Mouse (Mus musculus) large intestine, adult 2 months (tissue): ENCODE measurements at regions not wholly inside any gene's neighbourhood (a gene's known extent, or its start where the extent isn't known, plus 50 kb on each side); places are given as distances from the start of the nearest gene placed in this dataset.

Experiments used
- DNase-seq: peaks from one replicate; pipeline ENCODE4 v3.0.0-alpha.2; 2012; ENCODE audit warnings: low read depth, low spot score
- WGBS: fragments of 180-500 bp; shearing (Covaris S2); methylation state at CpG from one replicate; pipeline ENCODE4 v1.1.7; 2018; 5-methylcytosine and 5-hydroxymethylcytosine counted together

DNA sequence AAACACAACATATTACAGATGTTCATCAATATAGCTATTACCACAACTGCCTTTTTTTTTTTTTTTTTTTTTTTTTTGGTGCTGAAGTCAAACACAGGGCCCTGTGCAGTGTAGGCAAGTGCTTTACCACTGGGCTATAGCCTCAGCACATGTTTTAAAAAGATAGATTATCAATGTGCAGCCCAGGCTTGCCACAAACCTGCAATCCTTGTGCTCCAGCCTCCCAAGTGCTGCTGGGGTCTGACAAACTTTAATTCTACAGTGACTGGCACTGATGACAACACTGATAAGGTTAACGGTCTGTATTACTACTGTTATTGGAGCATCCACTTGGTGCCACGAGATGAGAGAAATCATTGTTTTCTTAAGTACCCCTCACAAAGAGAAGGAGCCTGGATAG lies 95.3 kb upstream of the Got2 start:
- 48% methylated on average over 2 of the region's 2 CpGs for WGBS
- DNase-seq: no peak

DNA sequence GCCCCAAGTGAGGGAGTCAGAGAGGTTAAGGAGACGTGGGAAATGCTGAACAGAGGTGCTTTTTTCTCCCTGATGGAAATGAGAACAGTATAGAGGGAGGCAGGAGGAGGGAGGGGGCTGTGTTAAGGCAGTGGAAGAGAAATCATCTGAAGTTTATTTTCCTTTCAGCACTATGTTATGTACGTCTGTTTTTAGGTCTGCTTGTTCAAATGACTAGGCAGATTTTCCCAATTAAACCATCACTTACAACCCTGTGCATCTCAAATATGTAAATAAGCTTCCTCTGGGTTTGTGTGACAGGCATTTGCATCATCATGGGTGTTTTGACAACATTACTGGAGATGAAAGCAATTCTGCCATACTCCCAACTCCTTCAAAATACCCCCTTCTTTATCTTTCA lies 92.1 kb upstream of the Got2 start:
- WGBS: 32% methylated on average over 2 of the region's 2 CpGs
- DNase-seq: no peak

DNA sequence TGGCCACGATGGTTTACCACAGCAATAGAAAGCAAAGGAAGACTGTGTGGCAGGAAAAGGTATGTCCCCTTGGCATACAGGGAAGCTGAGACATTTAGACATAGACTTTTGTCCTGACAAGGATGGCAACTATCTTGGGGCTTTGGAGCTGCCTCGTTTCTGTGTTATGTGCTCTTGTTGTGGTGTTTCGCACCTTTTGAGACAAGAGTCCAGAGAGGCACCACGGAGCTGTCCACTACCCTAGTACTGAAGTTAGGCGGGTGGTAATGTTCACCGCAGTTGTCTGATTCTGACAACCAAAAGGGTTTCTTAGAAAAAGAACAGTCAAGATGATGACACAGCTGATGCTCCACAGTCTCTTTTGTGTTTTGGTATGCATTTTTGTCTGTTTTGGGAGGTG lies 90.9 kb upstream of the Got2 start:
- 49% methylated on average over 6 of the region's 6 CpGs for WGBS
- DNase-seq: no peak

DNA sequence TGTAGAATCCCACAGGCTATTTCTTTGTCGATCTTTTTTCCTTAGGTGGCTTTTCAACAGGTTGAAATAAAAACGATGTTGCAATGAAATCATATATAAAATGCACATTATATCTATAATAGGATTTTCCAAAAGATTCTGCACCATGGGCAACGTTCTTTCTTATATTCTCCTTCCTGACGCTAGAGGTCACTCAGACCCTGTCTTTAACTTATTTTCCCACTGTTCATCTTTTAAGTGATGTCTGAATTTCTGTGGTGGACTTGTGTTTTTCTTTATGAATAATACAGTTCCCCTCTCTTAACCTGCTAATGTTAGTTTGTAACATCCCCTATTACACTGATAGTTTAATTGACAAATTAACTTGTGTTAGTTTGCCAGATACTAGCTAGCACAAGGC lies 86.5 kb upstream of the Got2 start:
- WGBS: 16% methylated on average over 4 of the region's 4 CpGs
- no peak for DNase-seq

DNA sequence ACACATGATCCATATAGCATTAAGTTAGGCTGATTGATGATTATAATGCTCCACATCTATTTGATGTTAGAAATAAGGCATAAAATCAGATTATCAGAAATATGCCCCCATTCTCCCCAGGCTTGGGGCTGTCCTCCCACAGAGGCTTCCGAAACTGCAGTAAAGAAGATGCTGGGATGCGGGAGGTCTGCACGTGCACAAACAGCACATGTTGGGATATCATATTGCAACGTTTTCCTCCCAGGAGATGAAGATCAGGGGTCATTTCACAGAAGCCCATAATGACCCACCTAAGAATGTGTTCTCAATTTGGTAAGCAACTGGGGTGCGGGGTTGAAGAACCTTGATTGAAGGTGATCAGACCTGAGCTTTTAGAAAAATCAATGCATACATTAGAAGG lies 85.9 kb upstream of the Got2 start:
- WGBS: 64% methylated on average over 5 of the region's 5 CpGs

DNA sequence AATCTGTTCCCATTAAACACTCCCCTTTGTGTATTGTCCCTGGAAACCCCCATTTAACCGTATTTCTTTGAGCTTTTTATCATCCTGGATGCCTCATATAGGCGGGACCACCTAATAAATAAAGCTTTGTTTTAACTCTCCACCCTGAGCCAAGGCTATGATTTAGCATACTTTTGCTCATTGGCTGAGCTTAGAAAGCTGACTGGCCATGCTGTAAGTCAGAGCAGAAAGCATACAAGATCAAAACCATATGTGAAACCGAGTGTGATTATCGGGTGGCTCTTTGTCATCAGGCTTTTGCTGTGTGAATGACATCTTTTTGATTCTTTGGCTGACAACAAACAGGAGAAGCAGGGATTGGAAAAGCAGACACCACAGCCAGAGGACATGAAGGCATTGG lies 85.2 kb upstream of the Got2 start:
- DNase-seq: no peak
- 22% methylated on average over 4 of the region's 4 CpGs for WGBS

More for the DNA sequence above, 85.9 kb upstream of the Got2 start:
- DNase-seq: no peak

DNA sequence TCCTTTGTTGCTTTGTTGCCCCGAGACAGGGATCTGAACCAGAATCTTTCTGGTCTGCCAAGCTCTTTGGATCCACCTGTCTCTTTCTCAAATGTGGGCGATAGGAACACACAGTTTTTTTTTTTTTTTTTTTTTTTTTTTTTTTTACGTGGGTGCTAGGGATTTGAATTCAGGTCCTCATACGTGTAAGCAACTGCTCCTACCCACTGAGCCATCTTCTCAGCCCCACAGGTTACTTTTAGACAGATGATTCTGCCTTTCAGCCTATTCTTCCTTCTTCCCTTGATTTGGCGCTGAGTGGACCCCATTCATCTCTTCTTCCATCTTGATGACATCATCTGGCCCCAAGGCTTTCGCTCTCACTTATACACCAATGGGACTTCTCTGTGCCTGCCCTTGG lies 80.5 kb upstream of the Got2 start:
- 85% methylated on average over 6 of the region's 6 CpGs for WGBS
- DNase-seq: no peak

DNA sequence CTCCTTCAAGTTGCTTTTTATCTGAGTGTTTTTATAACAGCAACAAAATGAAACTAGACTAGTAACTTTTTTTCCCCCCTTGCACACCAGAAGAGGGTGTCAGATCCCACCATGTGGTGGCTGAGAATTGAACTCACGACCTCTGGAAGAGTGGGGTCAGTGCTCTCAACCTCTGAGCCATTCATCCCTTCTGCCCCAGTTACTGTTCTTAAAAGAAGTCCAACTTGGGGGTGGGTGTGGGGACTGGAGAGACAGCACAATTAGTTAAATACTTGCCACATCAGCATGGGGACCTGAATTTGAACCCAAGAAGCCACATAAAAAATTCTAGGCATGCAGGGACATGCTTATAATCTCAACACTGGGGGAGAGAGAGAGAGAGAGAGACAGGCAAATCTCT lies 78.1 kb upstream of the Got2 start:
- DNase-seq: no peak
- WGBS: 50% methylated on average over 1 of the region's 1 CpGs

DNA sequence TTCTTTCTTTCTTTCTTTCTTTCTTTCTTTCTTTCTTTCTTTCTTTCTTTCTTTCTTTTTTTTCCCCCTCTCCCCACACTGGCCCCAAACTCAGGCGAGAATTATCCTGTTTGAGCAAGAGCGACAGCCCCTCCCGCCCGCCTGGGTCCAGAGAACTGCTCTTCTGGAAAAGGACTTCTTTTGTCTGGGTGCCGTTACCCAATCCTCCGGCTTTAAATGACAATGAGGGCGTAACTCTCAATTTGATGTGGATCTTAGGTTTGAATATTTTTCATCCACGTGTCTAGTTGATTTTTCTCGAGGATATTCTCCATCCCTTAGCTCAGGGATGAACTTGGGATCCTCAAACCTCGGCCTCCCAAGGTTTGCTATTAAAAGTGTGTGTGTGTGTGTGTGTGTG lies 63.9 kb upstream of the Got2 start:
- no peak for DNase-seq
- 26% methylated on average over 10 of the region's 10 CpGs for WGBS

DNA sequence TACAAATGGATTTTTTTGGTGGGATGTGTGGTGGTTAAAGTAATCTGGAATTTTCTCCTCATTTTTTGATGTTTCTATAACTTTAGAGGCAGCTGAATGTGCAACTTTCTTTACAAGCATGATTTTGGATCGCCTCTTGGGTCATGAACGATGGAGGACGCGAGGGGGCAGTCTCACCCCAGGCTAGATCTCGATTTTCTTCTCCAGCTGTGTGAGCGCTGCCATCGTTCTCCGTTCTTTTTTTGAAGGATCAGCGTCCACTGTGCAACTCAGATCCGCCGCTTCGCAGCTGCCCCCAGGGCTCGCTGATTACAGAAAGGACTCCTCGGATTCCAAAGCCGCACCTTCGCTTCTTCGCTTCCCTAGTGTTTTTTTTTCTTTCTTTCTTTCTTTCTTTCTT lies 63.4 kb upstream of the Got2 start:
- DNase-seq: peak; percentile 16
- WGBS: 2% methylated on average over 17 of the region's 17 CpGs
